Mouse (Mus musculus): Measurements from ENCODE around the gene Fam69b.

The Fam69b gene

GRCm38 (mm10) chr2:26598462-26598861 is 29.8 kb upstream of the Fam69b start:
- DNase-seq (ENCODE audit: low spot score in 2 of 2) = no peak

DNA sequence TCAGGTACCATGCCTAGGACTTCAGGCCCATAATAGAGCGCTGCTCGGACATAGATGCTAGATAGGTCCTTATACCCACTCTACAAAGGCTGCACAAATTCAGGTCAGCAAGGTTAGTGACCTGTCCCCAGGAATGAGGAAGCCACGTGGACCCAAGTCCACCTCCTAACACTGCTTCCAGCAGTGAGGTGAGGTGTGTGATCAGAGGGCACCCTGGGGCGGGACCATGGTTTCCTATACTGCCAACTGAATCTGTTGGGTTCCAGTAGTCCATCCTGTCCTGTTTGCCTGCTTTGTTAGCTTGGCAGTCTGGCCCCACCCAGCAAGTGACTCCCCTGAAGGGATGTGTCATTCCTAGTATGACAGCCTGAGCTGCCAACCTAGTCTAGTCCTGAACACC is 28.3 kb upstream of the Fam69b start:
- no peak for DNase-seq (ENCODE audit: low spot score in 2 of 2)

DNA sequence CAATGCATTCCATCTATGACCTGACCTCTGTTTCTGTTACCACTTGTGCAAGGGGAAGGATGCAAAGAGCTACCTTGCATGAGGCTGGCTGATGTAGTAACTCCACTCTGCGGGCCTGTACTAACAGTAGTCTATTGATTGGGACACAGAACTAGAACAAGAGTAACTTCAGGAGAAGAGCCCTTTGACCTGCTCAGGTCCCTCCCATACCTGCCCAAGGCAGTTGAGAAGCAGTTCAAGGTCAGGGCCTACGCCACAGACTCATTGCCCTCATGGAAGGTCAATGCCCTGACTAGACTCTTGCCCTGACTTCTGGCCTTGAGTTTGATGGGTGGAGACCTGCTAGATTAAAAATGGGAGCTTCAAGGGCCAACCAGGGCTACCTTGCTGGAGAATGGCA is 27.6 kb upstream of the Fam69b start:
- DNase-seq (ENCODE audit: low spot score in 2 of 2) = no peak

GRCm38 (mm10) chr2:26601595-26601994 is 26.7 kb upstream of the Fam69b start:
- DNase-seq (ENCODE audit: low spot score in 2 of 2) = no peak

DNA sequence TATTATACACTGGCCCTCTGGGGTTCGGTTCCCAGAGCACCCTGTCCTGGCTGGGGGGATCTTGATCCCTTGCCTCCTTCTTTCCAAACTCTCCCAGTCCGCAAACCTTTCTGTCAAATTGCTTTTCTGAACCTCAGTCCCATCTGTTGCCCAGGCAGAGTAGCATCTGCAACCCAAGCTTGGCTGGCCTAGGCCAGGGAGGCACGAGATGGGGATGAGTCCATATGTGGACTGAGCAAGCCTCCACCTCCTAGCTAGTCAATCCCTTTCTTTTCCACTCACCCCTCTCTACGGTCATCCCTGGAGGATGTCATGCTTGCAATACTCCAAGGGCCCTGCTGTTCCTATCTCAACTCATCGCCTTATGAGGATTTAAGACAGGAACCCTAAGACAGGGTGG is 25.6 kb upstream of the Fam69b start:
- DNase-seq (ENCODE audit: low spot score in 2 of 2) = no peak

DNA sequence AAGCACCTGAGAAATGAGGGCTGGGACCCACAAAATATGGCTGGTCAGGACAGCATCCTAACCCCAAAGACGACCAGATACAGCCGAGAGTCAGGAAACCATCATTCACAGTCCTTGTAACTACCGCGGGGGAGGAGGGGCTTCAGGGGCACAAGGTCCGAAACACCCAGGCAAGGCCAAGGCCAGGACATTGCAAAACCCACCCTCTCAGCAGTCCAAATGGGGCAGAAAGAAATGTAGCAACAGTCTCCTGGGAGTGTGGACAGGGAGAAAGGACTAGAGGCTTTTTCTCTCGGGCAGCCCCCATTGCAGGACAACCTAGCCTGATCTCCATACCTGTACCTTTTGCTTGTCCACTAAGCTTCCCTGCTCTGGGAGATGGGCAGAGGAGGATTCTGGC is 25.1 kb upstream of the Fam69b start:
- no peak for DNase-seq (ENCODE audit: low spot score in 2 of 2)

GRCm38 (mm10) chr2:26603720-26604671 is 24.3 kb upstream of the Fam69b start, which contains the start of gene Agpat2:
TSS of gene Agpat2 (minus strand) at chr2:26604417.
- DNase-seq (ENCODE audit: low spot score in 2 of 2) = peak; percentile 57 to 62

- DNase-seq (ENCODE audit: low spot score in 2 of 2) = no peak
Observed at GRCm38 (mm10) chr2:26605331-26605730, 22.9 kb upstream of the Fam69b start.

- no peak for DNase-seq (ENCODE audit: low spot score in 2 of 2)
Observed at GRCm38 (mm10) chr2:26606579-26606978, 21.7 kb upstream of the Fam69b start.

DNA sequence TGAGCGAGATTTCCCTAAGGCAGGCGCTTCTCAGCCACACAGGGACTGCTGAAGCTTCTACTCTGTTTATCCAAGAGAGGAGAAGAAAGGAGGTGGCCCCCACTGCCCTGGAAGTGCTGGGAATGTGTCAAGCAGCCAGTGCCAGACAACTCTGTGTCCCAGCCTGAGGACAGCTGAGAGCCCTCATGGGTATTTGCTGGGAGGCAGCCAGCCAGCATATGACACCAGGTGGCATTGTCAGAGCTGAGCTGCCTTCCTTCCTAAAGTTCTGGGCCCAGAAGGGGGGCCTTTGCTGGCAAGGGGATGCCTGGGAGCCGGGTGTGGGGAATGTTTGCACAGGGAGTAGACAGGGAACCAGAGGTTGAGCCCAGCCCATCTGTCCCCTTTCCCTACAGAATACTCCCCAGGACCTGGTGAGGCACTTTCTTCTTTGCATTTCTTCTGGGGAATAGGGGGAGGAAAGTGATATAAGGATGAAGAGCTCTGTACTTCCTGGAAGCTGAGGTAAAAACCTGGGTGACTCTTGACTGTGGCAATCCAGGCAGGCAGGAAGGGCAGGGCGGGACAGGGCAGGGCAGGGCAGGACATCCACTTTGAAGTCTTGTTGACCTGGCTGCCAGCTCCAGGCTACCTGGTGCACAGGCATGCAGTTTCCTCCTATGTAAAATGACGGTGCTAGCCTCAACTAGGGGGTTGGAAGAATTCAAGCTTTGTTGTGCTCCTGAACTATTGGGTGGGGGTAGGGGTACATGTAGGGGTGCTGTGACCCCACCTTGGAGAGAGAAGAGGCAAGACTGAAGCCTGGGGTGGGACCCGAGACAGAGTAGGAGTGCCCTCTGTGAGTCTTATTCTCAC is 21.0 kb upstream of the Fam69b start:
- DNase-seq (ENCODE audit: low spot score in 2 of 2) = no peak

- DNase-seq (ENCODE audit: low spot score in 2 of 2) = no peak
Observed at GRCm38 (mm10) chr2:26608781-26609180, 19.5 kb upstream of the Fam69b start.

- no peak for DNase-seq (ENCODE audit: low spot score in 2 of 2)
Observed at GRCm38 (mm10) chr2:26609261-26609661, 19.0 kb upstream of the Fam69b start.

- DNase-seq (ENCODE audit: low spot score in 2 of 2) = no peak
Observed at GRCm38 (mm10) chr2:26610526-26610925, 17.7 kb upstream of the Fam69b start.

- DNase-seq (ENCODE audit: low spot score in 2 of 2) = no peak
Observed at GRCm38 (mm10) chr2:26611054-26611453, 17.2 kb upstream of the Fam69b start.

- DNase-seq (ENCODE audit: low spot score in 2 of 2) = no peak
Observed at GRCm38 (mm10) chr2:26611896-26612295, 16.4 kb upstream of the Fam69b start.

GRCm38 (mm10) chr2:26614903-26615302 is 13.4 kb upstream of the Fam69b start:
- DNase-seq (ENCODE audit: low spot score in 2 of 2) = no peak

GRCm38 (mm10) chr2:26615459-26616124 is 12.7 kb upstream of the Fam69b start:
- no peak for DNase-seq (ENCODE audit: low spot score in 2 of 2)

GRCm38 (mm10) chr2:26617331-26617730 is 10.9 kb upstream of the Fam69b start:
- no peak for DNase-seq (ENCODE audit: low spot score in 2 of 2)

GRCm38 (mm10) chr2:26617928-26618327 is 10.3 kb upstream of the Fam69b start:
- no peak for DNase-seq (ENCODE audit: low spot score in 2 of 2)

- no peak for DNase-seq (ENCODE audit: low spot score in 2 of 2)
Observed at GRCm38 (mm10) chr2:26621246-26621645, 7.0 kb upstream of the Fam69b start.

DNA sequence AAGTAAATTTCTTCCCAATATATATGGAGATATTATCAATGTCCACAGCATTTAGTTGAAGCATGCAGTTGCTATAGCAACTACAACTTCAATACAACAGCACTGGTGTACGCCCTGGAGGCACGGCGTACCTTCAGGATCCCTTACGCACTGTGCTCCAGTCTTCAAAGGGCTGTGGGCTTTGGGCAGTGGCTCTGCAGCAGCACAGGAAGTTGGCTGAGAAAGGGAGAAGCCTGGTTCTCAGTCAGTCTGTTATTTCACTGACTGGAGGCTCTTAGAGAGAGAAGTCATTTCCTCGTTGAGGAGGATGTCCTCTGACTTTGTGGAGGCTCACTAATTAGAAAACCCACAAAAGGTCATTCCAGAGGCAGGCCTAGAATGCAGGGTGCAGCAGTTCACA is 5.3 kb upstream of the Fam69b start:
- no peak for DNase-seq (ENCODE audit: low spot score in 2 of 2)

- DNase-seq (ENCODE audit: low spot score in 2 of 2) = no peak
Observed at GRCm38 (mm10) chr2:26625419-26625818, 2.8 kb upstream of the Fam69b start.

All from right cerebral cortex, postnatal 10 days (tissue).